Mouse (Mus musculus) liver, embryonic 14.5 days (tissue): ENCODE measurements around the gene Cog7.

ENCODE experiments used
- CTCF ChIP-seq: IDR thresholded peaks from 2 replicates; pipeline ENCODE4 v1.5.1; 2016; ENCODE audit warnings: antibody characterized with exemption, low read depth, control low read depth
- EP300 ChIP-seq: IDR thresholded peaks from 2 replicates; pipeline ENCODE4 v1.6.1; 2016; ENCODE audit warnings: antibody characterized with exemption, low read depth

DNA sequence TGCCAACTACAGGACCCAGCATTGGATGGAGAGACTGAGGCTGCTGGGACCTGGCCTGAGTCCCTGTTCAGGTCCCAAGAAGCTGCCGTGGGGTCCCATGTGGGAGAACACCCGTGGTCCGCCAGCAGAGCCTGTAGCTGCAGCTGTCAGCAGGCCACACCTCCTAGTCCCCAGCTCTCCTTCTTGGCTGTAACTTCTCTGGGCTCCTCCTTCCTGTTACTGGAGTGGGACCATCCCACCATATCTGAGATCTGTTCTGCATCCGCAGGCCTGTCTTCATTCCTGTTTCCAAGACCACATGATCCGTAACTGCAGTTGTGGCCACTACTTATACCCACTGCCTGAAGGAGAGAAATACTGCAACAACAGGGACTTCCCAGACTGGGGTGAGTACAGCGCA is 67.6 kb downstream of the Cog7 start:
- TF ChIP-seq CTCF, result no peak
- no peak for TF ChIP-seq EP300
